Mouse (Mus musculus) kidney, embryonic 14.5 days (tissue): ENCODE measurements around the gene Psmd1. TPM values are rescaled to one million over a fixed set of nuclear protein-coding genes. Genes with fewer than 3 reads are reported as not detected.

Experiments used
- ATAC-seq: fragments of 200-750 bp; cut with Nextera tagmentation; 2 replicates; pipeline ENCODE4 v1.8.0; 2017; ENCODE audit warnings: moderate number of reproducible peaks, mild to moderate bottlenecking, moderate TSS enrichment, moderate library complexity; ENCODE audit not compliant: low FRiP score, low TSS enrichment
- H3K27ac ChIP-seq: fragments of 300-500 bp; sonication (generic); 2 replicates; pipeline ENCODE4 v1.5.1; 2014; ENCODE audit warnings: low read depth, mild to moderate bottlenecking, low read length, moderate library complexity, mixed read lengths
- H3K27me3 ChIP-seq: fragments of 300-500 bp; sonication (generic); 2 replicates; pipeline ENCODE4 v1.6.1; 2014; ENCODE audit warnings: mild to moderate bottlenecking, low read length; ENCODE audit not compliant: control insufficient read depth, insufficient read depth
- H3K36me3 ChIP-seq: fragments of 300-500 bp; sonication (generic); 2 replicates; pipeline ENCODE4 v1.6.1; 2014; ENCODE audit warnings: low read length, mixed read lengths; ENCODE audit not compliant: control insufficient read depth, insufficient read depth
- H3K4me1 ChIP-seq: fragments of 300-500 bp; sonication (generic); 2 replicates; pipeline ENCODE4 v1.6.1; 2014; ENCODE audit warnings: low read length, mixed read lengths; ENCODE audit not compliant: control insufficient read depth, insufficient read depth
- H3K4me2 ChIP-seq: fragments of 300-500 bp; sonication (generic); replicated peaks from 2 replicates; pipeline ENCODE4 v1.6.1; 2014; ENCODE audit warnings: low read depth, mild to moderate bottlenecking, low read length
- H3K4me3 ChIP-seq: fragments of 300-500 bp; sonication (generic); 2 replicates; pipeline ENCODE4 v1.5.1; 2014; ENCODE audit warnings: mild to moderate bottlenecking, low read length
- H3K9ac ChIP-seq: fragments of 300-500 bp; sonication (generic); 2 replicates; pipeline ENCODE4 v1.6.1; 2014; ENCODE audit warnings: low read depth, mild to moderate bottlenecking, low read length, moderate library complexity
- H3K9me3 ChIP-seq: fragments of 300-500 bp; sonication (generic); 2 replicates; pipeline ENCODE4 v1.6.1; 2016; ENCODE audit warnings: low read length; ENCODE audit not compliant: control insufficient read depth
- WGBS: fragments of 180-500 bp; shearing (Covaris S2); extraction: QIAGEN DNeasy Blood & Tissue Kit; methylation state at CpG from one replicate; pipeline ENCODE4 v1.1.7; 2014; 5-methylcytosine and 5-hydroxymethylcytosine counted together
- polyA plus RNA-seq: library from polyadenylated mRNA; unstranded; fragments of >200 nt; fragmentation: Nextera tagmentation; extraction: Ambion mirVana; gene quantifications from 2 replicates; pipeline ENCODE4 v1.2.1, GENCODE M21; 2014

Psmd1 gene
- polyA plus RNA-seq, 1 experiment from 2014 or later, result 207 TPM

DNA sequence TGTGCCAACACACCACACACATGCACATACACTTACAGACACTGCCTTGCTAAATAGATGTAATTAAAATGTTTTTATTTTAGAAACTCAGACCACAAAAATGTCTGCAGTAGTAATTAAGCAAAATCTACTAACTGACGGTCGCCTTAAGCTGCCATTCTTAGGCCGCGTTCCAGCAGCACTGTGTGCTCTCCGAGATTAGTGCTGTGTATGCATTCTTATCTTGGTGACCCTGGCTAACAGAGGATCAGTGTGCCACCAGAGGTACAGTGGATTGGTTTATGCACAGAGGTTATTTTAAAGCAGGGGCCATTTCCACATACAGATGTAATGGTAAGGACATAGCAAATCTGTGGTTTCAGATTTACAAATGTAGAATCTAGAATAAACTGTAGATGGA is 96.9 kb downstream of the Psmd1 start:
- Histone ChIP-seq H3K27me3 (no peaks in the 10 kb centered on the region), H3K27ac (no peak overlapping the region), H3K9me3 (no peaks in the 10 kb centered on the region), H3K4me1 (no peaks in the 10 kb centered on the region), H3K4me3 (no peak overlapping the region), H3K9ac (no peak overlapping the region), H3K4me2 (no peak overlapping the region), H3K36me3 (peaks cover 44% of the 10 kb centered on the region)
- 97% methylated on average over 5 of the region's 5 CpGs for WGBS
- no peak for ATAC-seq

DNA sequence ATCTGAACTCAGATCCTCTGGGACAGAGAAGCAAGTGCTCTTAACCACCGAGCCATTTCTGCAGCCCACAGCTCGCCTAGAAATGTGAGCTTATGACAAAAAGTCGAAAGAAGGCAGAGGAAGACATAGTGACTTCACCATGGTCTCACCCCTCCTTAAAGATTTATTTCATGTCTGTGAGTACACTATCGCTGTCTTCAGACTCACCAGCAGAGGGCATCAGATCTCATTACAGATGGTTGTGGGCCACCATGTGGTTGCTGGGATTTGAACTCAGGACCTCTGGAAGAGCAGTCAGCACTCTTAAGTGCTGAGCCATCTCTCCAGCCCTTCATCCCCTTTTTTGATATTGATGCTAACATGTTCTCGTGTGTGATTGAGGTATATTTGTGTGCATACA is 110.4 kb downstream of the Psmd1 start:
- H3K27ac ChIP-seq, result no peak overlapping the region
- no peak overlapping the region for H3K4me2 ChIP-seq
- no peak overlapping the region for H3K9ac ChIP-seq
- H3K9me3 ChIP-seq, result no peaks in the 10 kb centered on the region
- H3K36me3 ChIP-seq, result peaks cover 42% of the 10 kb centered on the region
- H3K4me3 ChIP-seq, result no peak overlapping the region
- H3K27me3 ChIP-seq, result no peaks in the 10 kb centered on the region
- H3K4me1 ChIP-seq, result no peaks in the 10 kb centered on the region
- no peak for ATAC-seq
- WGBS, result 96% methylated on average over 5 of the region's 5 CpGs

DNA sequence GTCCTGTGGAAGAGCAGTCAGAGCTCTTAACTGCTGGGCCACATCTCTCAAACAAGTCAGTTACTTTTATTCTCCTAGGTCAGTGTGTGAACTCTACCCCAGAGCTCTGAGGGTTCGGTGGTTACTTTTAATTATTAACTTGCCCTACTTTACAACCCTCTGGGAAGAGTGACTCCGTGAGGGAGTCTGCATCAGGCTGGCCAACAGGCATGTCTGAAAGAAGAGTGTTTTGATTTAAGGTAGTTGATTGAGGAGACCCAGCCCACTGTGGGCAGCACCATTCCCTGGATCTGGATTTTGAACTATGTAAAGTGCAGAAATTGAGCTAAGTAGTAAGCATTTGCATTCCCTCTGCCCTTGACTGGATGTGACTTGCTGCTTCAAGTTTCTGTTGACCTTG is 111.9 kb downstream of the Psmd1 start:
- no peak overlapping the region for H3K4me3 ChIP-seq
- H3K36me3 ChIP-seq, result peaks cover 37% of the 10 kb centered on the region; the same call in 1 of the 2 replicates
- H3K27ac ChIP-seq, result no peak overlapping the region
- H3K9me3 ChIP-seq, result no peaks in the 10 kb centered on the region
- H3K9ac ChIP-seq, result no peak overlapping the region
- WGBS, result 66% methylated on average over 2 of the region's 2 CpGs
- no peak overlapping the region for H3K4me2 ChIP-seq
- no peaks in the 10 kb centered on the region for H3K4me1 ChIP-seq
- no peak for ATAC-seq
- H3K27me3 ChIP-seq, result no peaks in the 10 kb centered on the region

DNA sequence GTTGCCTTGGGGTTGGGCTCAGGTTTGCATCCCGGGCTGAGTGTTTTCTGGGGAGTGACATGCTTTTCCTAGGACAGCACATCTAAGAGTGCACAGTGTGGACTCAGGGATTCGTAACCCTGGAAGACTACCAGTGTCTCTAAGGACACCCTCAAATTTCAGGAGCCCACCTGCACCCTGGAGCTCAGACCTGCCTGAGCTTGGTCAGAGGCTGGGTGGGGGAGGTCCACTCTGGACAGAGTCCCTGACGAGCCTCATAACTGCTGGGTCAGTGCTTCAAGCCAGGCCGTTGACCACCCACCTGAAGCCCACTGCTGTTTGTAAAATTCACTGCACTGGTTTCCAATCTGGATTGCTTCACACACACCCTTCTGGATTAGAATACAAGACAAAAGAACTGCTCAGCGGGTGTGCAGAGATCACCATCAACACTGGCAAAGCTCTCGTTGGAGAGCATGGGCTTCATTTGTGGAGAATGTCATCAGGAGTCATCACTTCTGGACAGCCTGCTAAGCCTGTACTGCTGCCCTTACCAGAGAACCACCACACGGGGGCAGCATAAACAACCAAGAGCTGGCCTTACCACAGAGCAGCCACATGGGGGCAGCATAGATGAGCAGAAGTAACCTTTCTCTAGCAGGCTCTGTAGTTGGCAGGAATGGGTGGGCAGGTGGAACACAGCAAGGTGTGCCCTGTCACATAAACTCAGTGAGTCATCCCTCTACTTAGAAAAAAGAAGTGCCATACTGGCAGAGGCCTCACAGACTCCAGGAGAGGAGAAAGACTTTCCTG is 114.5 kb downstream of the Psmd1 start:
- no peaks in the 10 kb centered on the region for H3K9me3 ChIP-seq
- H3K4me2 ChIP-seq, result no peak overlapping the region
- H3K4me3 ChIP-seq, result no peak overlapping the region
- 47% methylated on average over 7 of the region's 7 CpGs for WGBS
- peak; percentile 54 for ATAC-seq
- H3K9ac ChIP-seq, result no peak overlapping the region
- no peak overlapping the region for H3K27ac ChIP-seq
- H3K4me1 ChIP-seq, result no peaks in the 10 kb centered on the region
- H3K27me3 ChIP-seq, result no peaks in the 10 kb centered on the region
- peaks cover 24% of the 10 kb centered on the region; the same call in 1 of the 2 replicates for H3K36me3 ChIP-seq

DNA sequence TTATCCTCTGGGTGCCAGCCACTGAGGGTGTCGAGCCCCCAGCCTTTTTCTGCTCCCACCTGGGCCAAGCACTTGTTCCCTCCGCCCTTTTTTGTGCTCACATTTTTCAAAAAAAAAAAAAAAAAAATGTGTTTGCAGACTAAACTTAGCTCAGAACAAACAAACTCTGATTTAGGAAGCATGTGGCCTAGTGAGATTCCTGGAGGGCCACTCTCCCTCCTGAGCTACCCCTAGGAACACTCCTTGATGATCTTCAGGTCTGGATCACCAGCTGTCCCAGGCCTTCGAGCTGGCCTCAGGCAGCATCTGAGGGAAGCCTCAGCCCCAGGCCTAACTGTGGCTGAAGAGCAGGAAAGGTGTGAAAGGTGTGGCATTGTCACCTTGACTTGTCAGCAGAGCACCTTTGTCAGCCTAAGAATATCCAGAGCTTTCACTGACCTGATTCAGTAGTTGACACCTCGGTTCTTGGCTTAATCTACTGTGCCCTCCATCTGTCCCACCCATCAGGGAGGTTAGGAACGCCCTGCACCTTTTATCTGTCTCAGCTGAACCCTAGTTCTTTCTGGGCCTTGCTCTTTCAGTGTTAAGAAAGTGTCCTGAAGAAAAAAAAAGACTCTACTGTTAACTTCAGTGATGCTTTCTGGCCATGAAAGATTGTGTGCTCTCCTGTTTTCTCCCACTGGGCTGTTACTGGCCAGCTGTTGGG is 118.0 kb downstream of the Psmd1 start:
- H3K4me3 ChIP-seq, result no peak overlapping the region
- WGBS, result 69% methylated on average over 5 of the region's 5 CpGs
- ATAC-seq, result no peak
- no peak overlapping the region for H3K27ac ChIP-seq
- H3K9me3 ChIP-seq, result no peaks in the 10 kb centered on the region
- peaks cover 8% of the 10 kb centered on the region; the same call in 1 of the 2 replicates for H3K36me3 ChIP-seq
- no peak overlapping the region for H3K4me2 ChIP-seq
- H3K27me3 ChIP-seq, result no peaks in the 10 kb centered on the region
- H3K4me1 ChIP-seq, result no peaks in the 10 kb centered on the region
- no peak overlapping the region for H3K9ac ChIP-seq

DNA sequence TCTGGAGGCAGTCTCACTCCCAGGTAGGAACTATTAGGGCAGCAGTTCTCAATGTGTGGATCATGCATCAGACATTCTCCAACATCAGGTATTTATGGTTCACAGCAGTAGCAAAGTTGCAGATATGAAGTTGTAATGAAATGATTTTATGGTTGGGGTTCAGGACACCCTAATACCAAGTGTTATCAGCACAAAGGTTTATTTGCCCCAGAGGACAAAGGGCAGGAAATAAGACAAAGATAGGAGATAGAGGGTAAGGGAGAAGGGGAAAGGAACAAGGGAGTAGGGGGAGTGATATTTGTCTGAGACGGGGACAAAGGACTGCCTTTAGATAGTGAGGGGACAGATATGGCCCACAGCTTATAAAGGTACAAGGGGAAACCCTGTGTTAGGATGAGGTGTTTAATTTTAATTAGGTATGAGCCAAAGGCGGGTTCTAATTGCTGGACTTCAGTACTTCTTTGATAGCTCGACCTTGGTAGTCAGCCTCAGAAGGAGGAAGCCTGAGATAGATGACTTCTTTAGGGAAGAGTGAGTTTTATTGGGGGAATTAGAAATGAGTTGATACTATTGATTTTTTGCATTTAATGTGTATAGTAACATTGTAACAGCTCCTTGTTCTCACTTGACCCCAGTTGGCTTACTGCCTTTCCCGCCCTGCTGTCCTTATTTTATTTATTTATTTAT is 119.5 kb downstream of the Psmd1 start:
- no peak overlapping the region for H3K9ac ChIP-seq
- 86% methylated on average over 4 of the region's 4 CpGs for WGBS
- H3K4me2 ChIP-seq, result no peak overlapping the region
- H3K27ac ChIP-seq, result no peak overlapping the region
- no peak overlapping the region for H3K4me3 ChIP-seq
- ATAC-seq, result no peak
- H3K27me3 ChIP-seq, result no peaks in the 10 kb centered on the region
- H3K36me3 ChIP-seq, result no peaks in the 10 kb centered on the region; the same call in 1 of the 2 replicates
- no peaks in the 10 kb centered on the region for H3K4me1 ChIP-seq
- H3K9me3 ChIP-seq, result no peaks in the 10 kb centered on the region

DNA sequence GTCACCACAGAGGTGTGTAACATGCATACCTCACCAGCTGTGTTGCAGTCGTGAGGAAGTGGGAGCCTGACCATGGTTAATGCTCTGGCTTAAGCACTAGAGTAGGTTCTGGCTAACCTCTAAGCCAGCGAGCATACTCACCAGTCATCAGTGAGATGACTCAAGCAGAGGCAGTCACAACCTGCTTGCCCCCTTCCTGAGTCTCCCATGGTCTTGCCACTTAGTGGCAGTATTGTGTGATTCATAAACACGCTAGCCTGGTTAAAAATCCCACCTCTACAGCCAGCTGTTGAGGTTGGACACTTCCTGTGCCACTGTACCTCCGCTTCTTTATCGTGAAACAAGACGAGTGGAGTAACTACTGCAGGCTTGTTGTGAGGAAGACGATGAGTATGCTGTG is 122.6 kb downstream of the Psmd1 start:
- WGBS, result 87% methylated on average over 7 of the region's 7 CpGs
- Histone ChIP-seq H3K4me2 (no peak overlapping the region), H3K36me3 (no peaks in the 10 kb centered on the region; the same call in 1 of the 2 replicates), H3K27me3 (no peaks in the 10 kb centered on the region), H3K4me1 (no peaks in the 10 kb centered on the region), H3K4me3 (no peak overlapping the region), H3K9ac (no peak overlapping the region), H3K9me3 (no peaks in the 10 kb centered on the region), H3K27ac (no peak overlapping the region)
- no peak for ATAC-seq

DNA sequence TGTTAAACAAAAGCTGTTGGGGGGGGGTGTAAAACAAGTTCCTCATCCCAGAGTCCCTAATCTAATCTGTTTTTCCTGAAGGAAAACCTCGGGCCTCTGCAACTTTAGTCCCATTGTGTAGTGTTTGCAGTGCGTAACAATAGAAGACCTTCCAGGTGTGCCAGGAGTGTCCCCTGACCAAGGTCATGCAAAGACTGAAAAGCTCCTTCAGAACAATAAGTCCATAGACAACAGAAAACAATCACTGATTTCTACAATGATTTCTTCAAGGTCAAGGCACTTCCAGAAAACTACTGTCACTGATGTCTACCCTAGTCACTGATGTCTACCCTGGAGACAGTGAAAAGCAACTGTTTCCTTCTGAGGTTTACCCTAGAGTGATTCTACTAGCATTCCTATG is 123.7 kb downstream of the Psmd1 start:
- H3K4me3 ChIP-seq, result no peak overlapping the region
- H3K9me3 ChIP-seq, result no peaks in the 10 kb centered on the region
- ATAC-seq, result no peak
- no peaks in the 10 kb centered on the region; the same call in 1 of the 2 replicates for H3K36me3 ChIP-seq
- no peaks in the 10 kb centered on the region for H3K4me1 ChIP-seq
- peak overlapping the region; percentile 30; the same call in 1 of the 2 replicates for H3K27ac ChIP-seq
- H3K4me2 ChIP-seq, result no peak overlapping the region
- no peaks in the 10 kb centered on the region for H3K27me3 ChIP-seq
- no peak overlapping the region for H3K9ac ChIP-seq
- whole genome bisulfite sequencing, result 62% methylated on average over 2 of the region's 2 CpGs
